Mouse (Mus musculus): ENCODE measurements around the gene Gm20909. TPM values are rescaled to one million over a fixed set of nuclear protein-coding genes. Genes with fewer than 3 reads are reported as not detected.
"Not testable (repeated sequence)": the region's sequence is repeated elsewhere in the genome, so short reads cannot be mapped to it uniquely, and the experiment has no call there.

Gene Gm20909
- not detected for total RNA-seq (2021)

DNA sequence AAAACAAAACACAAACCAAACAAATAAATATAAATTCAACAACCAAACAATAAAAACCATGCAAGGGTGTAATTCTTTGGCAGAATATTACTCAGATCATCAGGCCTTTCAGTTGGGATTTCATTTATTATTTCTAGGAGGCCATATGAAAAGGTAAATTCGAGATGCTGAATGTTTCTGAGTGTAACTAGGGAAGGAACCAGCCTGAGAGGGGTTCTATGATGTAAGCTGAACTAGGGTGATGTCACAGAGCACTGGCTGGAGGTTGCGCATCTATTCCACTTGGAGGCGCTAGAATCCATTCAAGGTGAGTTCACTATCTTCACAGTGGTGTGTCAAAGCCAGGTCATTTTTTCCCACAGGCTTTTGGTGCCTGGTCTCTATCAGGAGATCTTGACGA is at the start of gene Gm20909:
Gene Gm20909 (plus strand): TSS at position 301 of the 400 bp plus-strand sequence.
- DNase-seq; intact Hi-C loops (cut with DNase I): not testable (repeated sequence)

Other genes with a start within 250 kb of the Gm20909 start
- not detected for gene Gm29866, start 170.9 kb upstream of the Gm20909 start, total RNA-seq (2021)
- gene Gm20865, start 77.0 kb downstream of the Gm20909 start, total RNA-seq (2021), result not detected